Mouse (Mus musculus) liver, postnatal 0 days (tissue): ENCODE results near the gene Ifna14. TPM values are rescaled to one million over a fixed set of nuclear protein-coding genes. Genes with fewer than 3 reads are reported as not detected.
A peak's percentile ranks its signal among the peaks of the same experiment; 100 is the strongest.
"Not testable (repeated sequence)": the region's sequence is repeated elsewhere in the genome, so short reads cannot be mapped to it uniquely, and the experiment has no call there.

Experiments used
- ATAC-seq: fragments of 200-750 bp; cut with Nextera tagmentation; 2 replicates; pipeline ENCODE4 v1.8.0; 2017; ENCODE audit warnings: mild to moderate bottlenecking, moderate library complexity
- DNase-seq: peaks from one replicate; pipeline ENCODE4 v3.0.0-alpha.2; 2016
- H3K27ac ChIP-seq: fragments of 300-500 bp; sonication (generic); 2 replicates; pipeline ENCODE4 v1.5.1; 2014; ENCODE audit warnings: antibody characterized with exemption, moderate library complexity, mild to moderate bottlenecking, low read depth
- H3K27me3 ChIP-seq: fragments of 300-500 bp; sonication (generic); 2 replicates; pipeline ENCODE4 v1.6.1; 2014; ENCODE audit warnings: low read length, control low read depth, mixed read lengths; ENCODE audit not compliant: insufficient read depth
- H3K36me3 ChIP-seq: fragments of 300-500 bp; sonication (generic); replicated peaks from 2 replicates; pipeline ENCODE4 v1.6.1; 2014; ENCODE audit warnings: mild to moderate bottlenecking, control low read depth, low read length, moderate library complexity, mixed read lengths; ENCODE audit not compliant: insufficient read depth
- H3K4me1 ChIP-seq: fragments of 300-500 bp; sonication (generic); 2 replicates; pipeline ENCODE4 v1.6.1; 2014; ENCODE audit warnings: antibody characterized with exemption, mild to moderate bottlenecking, control low read depth; ENCODE audit not compliant: insufficient read depth
- H3K4me2 ChIP-seq: fragments of 300-500 bp; sonication (generic); 2 replicates; pipeline ENCODE4 v1.6.1; 2014; ENCODE audit warnings: low read depth, mild to moderate bottlenecking, low read length, moderate library complexity, mixed read lengths
- H3K4me3 ChIP-seq: fragments of 300-500 bp; sonication (generic); 2 replicates; pipeline ENCODE4 v1.5.1; 2014; ENCODE audit warnings: low read depth, low read length
- H3K9ac ChIP-seq: fragments of 300-500 bp; sonication (generic); replicated peaks from 2 replicates; pipeline ENCODE4 v1.6.1; 2014; ENCODE audit warnings: mild to moderate bottlenecking, moderate library complexity
- H3K9me3 ChIP-seq: fragments of 300-500 bp; sonication (generic); 2 replicates; pipeline ENCODE4 v1.6.1; 2016; ENCODE audit warnings: mild to moderate bottlenecking, control low read depth, low read length, mixed read lengths
- CTCF ChIP-seq: sonication (generic); IDR thresholded peaks from 2 replicates; pipeline ENCODE4 v1.5.1; 2016; ENCODE audit warnings: antibody characterized with exemption, low read depth
- EP300 ChIP-seq: IDR thresholded peaks from 2 replicates; pipeline ENCODE4 v1.6.1; 2016; ENCODE audit warnings: antibody characterized with exemption, low read depth, mild to moderate bottlenecking
- WGBS: fragments of 180-500 bp; shearing (Covaris S2); extraction: QIAGEN DNeasy Blood & Tissue Kit; methylation state at CpG from one replicate; pipeline ENCODE4 v1.1.7; 2014; ENCODE audit not compliant: insufficient replicate concordance; 5-methylcytosine and 5-hydroxymethylcytosine counted together
- polyA plus RNA-seq: library from polyadenylated mRNA; unstranded; fragments of >200 nt; fragmentation: Nextera tagmentation; extraction: Ambion mirVana; gene quantifications from 2 replicates; pipeline ENCODE4 v1.2.1, GENCODE M21; 2015

Ifna14 gene
- polyA plus RNA-seq, result not detected in 2 replicates

DNA sequence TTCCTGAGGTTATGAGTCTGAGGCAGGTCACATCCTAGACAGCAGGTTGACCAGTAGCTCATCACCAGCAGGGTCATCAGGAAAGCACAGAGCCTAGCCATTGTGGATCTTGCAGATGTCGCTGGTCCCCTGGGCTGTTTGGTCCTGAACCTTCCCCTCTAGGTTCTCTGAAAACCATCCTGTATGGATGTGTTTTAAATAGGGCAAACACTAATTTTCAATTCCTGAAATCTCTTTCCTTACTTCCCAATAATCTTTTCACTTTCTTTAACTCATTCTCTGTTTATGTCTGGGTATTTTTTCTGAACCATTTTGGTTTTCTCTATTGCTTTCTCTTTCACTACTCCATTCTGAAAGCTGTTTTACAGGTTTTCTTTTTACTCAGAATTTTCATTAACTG is at the start of gene Ifna14:
Gene Ifna14 (minus strand): TSS at position 101 of the 400 bp plus-strand sequence.
- H3K4me2 ChIP-seq, result no peak within 1 kb of the TSS
- DNase-seq (no peak), ATAC-seq (no peak)
- H3K9ac ChIP-seq, result no peak within 1 kb of the TSS
- H3K4me3 ChIP-seq, result no peak within 1 kb of the TSS
- no peak within 1 kb of the TSS for H3K27ac ChIP-seq
- WGBS, result 86% methylated on average over 1 of the region's 1 CpGs
- no peaks in the 10 kb centered on the region for H3K4me1 ChIP-seq
- no peaks in the 10 kb centered on the region for H3K27me3 ChIP-seq
- TF ChIP-seq CTCF (no peak), EP300 (no peak)
- H3K9me3 ChIP-seq, result no peaks in the 10 kb centered on the region
- no peaks in the 10 kb centered on the region for H3K36me3 ChIP-seq

- Histone ChIP-seq H3K9ac (no peak within 1 kb of the TSS), H3K4me3 (no peak within 1 kb of the TSS), H3K27me3 (no peaks in the 10 kb centered on the region), H3K4me2 (no peak within 1 kb of the TSS), H3K36me3 (no peaks in the 10 kb centered on the region), H3K4me1 (no peaks in the 10 kb centered on the region), H3K27ac (no peak within 1 kb of the TSS), H3K9me3 (no peaks in the 10 kb centered on the region)
- DNase-seq (no peak), ATAC-seq (no peak)
- TF ChIP-seq CTCF (no peak), EP300 (no peak)
Measured at GRCm38 (mm10) chr4:88603276-88603675, 31.7 kb upstream of the Ifna14 start, which contains the start of gene Ifna12. TSS of gene Ifna12 (minus strand) at chr4:88603376.

DNA sequence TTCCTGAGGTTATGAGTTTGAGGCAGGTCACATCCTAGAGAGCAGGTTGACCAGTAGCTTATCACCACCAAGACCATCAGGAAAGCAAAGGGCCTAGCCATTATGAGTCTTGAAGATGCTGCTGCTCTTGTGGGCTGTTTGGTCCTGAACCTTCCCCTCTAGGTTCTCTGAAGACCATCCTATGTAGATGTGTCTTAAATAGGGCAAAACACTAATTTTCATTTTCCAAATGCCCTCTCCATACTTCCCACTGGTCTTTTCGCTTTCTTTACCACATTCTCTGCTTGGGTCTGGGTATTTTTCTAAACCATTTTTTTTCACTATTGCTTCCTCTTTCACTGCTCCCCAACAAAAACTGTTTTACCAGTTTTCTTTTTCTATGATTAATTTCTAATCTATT is 20.7 kb upstream of the Ifna14 start, which contains the start of gene Ifna9:
Gene Ifna9 (minus strand): TSS at position 101 of the 400 bp plus-strand sequence.
- Histone ChIP-seq H3K27me3 (no peaks in the 10 kb centered on the region), H3K4me1 (no peaks in the 10 kb centered on the region), H3K27ac (no peak within 1 kb of the TSS), H3K4me2 (no peak within 1 kb of the TSS), H3K9me3 (no peaks in the 10 kb centered on the region), H3K36me3 (no peaks in the 10 kb centered on the region), H3K9ac (no peak within 1 kb of the TSS), H3K4me3 (no peak within 1 kb of the TSS)
- 68% methylated on average over 1 of the region's 1 CpGs for WGBS
- no peak for DNase-seq
- TF ChIP-seq CTCF (no peak), EP300 (no peak)
- ATAC-seq, result no peak

DNA sequence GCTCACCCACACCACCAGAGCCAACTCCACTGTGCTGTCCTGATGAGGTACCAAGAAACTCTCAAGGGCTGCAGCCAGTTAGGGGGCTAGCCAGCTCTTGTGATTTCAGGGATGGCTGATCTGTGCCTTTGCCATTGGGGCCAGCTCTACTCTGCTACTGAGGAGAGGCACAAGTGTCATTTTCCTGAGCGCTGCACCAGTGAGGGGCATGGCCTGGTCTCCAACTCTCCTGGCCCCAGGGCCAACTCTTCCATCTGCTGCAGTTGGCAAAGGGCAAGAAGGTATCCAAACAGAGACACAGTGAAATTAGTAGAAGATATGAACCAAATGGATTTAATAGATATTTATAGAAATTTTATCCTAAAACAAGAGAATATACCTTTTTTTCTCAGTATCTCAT is 9.8 kb downstream of the Ifna14 start:
- H3K36me3 ChIP-seq, result no peaks in the 10 kb centered on the region
- no peak overlapping the region for H3K4me3 ChIP-seq
- no peak overlapping the region for H3K9ac ChIP-seq
- H3K27ac ChIP-seq, result no peak overlapping the region
- WGBS, result 83% methylated on average over 1 of the region's 1 CpGs
- H3K4me1 ChIP-seq, result no peaks in the 10 kb centered on the region
- H3K27me3 ChIP-seq, result no peaks in the 10 kb centered on the region
- ATAC-seq, result no peak
- no peak for TF ChIP-seq EP300
- no peak for TF ChIP-seq CTCF
- H3K9me3 ChIP-seq, result no peaks in the 10 kb centered on the region
- H3K4me2 ChIP-seq, result no peak overlapping the region
- DNase-seq, result no peak

- not testable (repeated sequence) for DNase-seq, H3K4me3 ChIP-seq, ATAC-seq, H3K4me2 ChIP-seq, H3K9me3 ChIP-seq, H3K4me1 ChIP-seq, H3K36me3 ChIP-seq, H3K27ac ChIP-seq, H3K27me3 ChIP-seq, H3K9ac ChIP-seq
Measured at GRCm38 (mm10) chr4:88558145-88558544, 13.5 kb downstream of the Ifna14 start, which contains the start of gene Ifna15. TSS of gene Ifna15 (minus strand) at chr4:88558245.

GRCm38 (mm10) chr4:88550161-88550945 is 21.2 kb downstream of the Ifna14 start:
- Histone ChIP-seq H3K4me2 (peak overlapping the region; percentile 88), H3K36me3 (no peaks in the 10 kb centered on the region), H3K27ac (no peak overlapping the region; the same call in 1 of the 2 replicates), H3K9ac (peak overlapping the region; percentile 59), H3K27me3 (no peaks in the 10 kb centered on the region), H3K4me3 (peak overlapping the region; percentile 55), H3K4me1 (peaks cover 4% of the 10 kb centered on the region; the same call in 1 of the 2 replicates), H3K9me3 (no peaks in the 10 kb centered on the region)
- DNase-seq, result peak; percentile 93
- TF ChIP-seq EP300, result no peak
- peak; percentile 96 for TF ChIP-seq CTCF
- whole genome bisulfite sequencing, result 22% methylated on average over 22 of the region's 22 CpGs
- ATAC-seq, result peak; percentile 98
